Mouse (Mus musculus) liver, embryonic 14.5 days (tissue): ENCODE measurements around the gene Gprc5b.

Experiments used
- CTCF ChIP-seq: IDR thresholded peaks from 2 replicates; pipeline ENCODE4 v1.5.1; 2016; ENCODE audit warnings: antibody characterized with exemption, low read depth, control low read depth
- EP300 ChIP-seq: IDR thresholded peaks from 2 replicates; pipeline ENCODE4 v1.6.1; 2016; ENCODE audit warnings: antibody characterized with exemption, low read depth

DNA sequence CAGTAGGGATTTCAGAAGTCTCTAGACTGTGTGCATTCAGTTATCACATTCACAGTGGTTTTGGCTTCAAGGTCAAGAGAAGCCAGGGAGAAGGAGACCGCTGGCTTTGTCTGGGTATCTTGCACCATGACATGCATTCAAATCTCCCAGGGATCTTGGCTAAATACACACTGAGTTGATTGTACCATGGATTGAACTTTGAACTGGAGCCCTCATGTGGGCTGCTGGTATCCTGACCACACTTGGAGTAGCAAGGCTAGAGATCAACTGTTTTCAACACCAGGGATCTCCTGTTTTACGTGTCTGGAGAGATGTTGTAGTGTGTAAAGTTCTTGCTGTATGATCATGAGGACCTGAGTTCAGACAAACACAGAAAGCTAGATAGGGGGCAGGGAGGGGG, 4.8 kb upstream of the Gprc5b start:
- TF ChIP-seq EP300 (no peak), CTCF (no peak)
